Mouse (Mus musculus) midbrain, embryonic 11.5 days (tissue): ENCODE measurements around the gene Trpv6. TPM values are rescaled to one million over a fixed set of nuclear protein-coding genes. Genes with fewer than 3 reads are reported as not detected.

ENCODE experiments used
- polyA plus RNA-seq: library from polyadenylated mRNA; unstranded; fragments of >200 nt; fragmentation: Nextera tagmentation; extraction: Ambion mirVana; gene quantifications from 2 replicates; pipeline ENCODE4 v1.2.1, GENCODE M21; 2014

Gene Trpv6
- polyA plus RNA-seq, 1 experiment from 2014 or later: 0.27 TPM

Other genes with a start within 250 kb of the Trpv6 start
- gene Gm5771, start 244.0 kb downstream of the Trpv6 start, polyA plus RNA-seq: not detected in 2 replicates
- gene Gm10334, start 190.3 kb downstream of the Trpv6 start, polyA plus RNA-seq: not detected in 2 replicates
- not detected in 2 replicates for gene Prss1, start 177.5 kb downstream of the Trpv6 start, polyA plus RNA-seq
- not detected in 2 replicates for gene Prss2, start 114.6 kb downstream of the Trpv6 start, polyA plus RNA-seq
- gene Ephb6, start 30.9 kb downstream of the Trpv6 start, polyA plus RNA-seq: 9.9 and 10.7 TPM in 2 replicates
- not detected in 2 replicates for gene Trpv5, start 44.4 kb upstream of the Trpv6 start, polyA plus RNA-seq
- gene Llcfc1, start 48.0 kb upstream of the Trpv6 start, polyA plus RNA-seq: not detected in 2 replicates
- gene Kel, start 67.9 kb upstream of the Trpv6 start, polyA plus RNA-seq: 11.0 and 11.7 TPM in 2 replicates
- not detected in 2 replicates for gene Olfr459, start 138.8 kb upstream of the Trpv6 start, polyA plus RNA-seq
- gene Pip, start 211.1 kb upstream of the Trpv6 start, polyA plus RNA-seq: not detected in 2 replicates
- gene Sval2, start 216.6 kb upstream of the Trpv6 start, polyA plus RNA-seq: not detected in 2 replicates